Mouse (Mus musculus) lung, adult 2 months (tissue): ENCODE measurements around the gene Trib2.

Experiments
- CTCF ChIP-seq: fragments of 200-500 bp; IDR thresholded peaks from 2 replicates; pipeline ENCODE4 v1.5.1; 2011; ENCODE audit warnings: mild to moderate bottlenecking, low read length, control low read depth; ENCODE audit not compliant: insufficient read depth
- POLR2A ChIP-seq: fragments of 200-500 bp; IDR thresholded peaks from 2 replicates; pipeline ENCODE4 v1.6.1; 2011; ENCODE audit warnings: low read depth, mild to moderate bottlenecking, control low read depth, low read length, borderline replicate concordance; ENCODE audit errors: extremely low read depth

DNA sequence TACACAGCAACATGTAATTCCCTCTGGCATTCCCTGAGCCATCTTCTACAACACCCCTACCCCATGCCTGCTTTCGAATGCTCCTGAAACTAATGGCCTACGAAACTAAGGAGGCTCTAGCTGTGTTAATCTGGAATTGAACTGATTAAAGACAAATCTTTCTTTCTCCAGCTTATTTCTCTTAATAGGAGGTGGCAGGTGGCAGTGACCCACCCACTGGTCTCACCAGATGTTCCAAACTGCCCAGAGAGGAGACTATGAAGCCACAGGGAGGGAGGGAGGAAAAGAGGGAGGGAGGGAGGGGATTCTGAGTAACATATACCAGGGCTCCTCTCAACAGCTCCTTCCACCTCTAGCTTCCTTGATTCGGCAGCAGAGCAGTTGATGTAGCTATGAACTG lies 20.8 kb downstream of the Trib2 start:
- no peak for TF ChIP-seq POLR2A
- no peak for TF ChIP-seq CTCF
